Mouse (Mus musculus) Patski (cell line): ENCODE measurements around the gene 9930021J03Rik. TPM values are rescaled to one million over a fixed set of nuclear protein-coding genes. Genes with fewer than 3 reads are reported as not detected.

Experiments
- ATAC-seq: fragments of 100-300 bp; one replicate; pipeline ENCODE4 v1.8.0; 2021
- CTCF ChIA-PET: fragments of 350-600 bp; sonication (Branson Sonifier 250); formaldehyde crosslinking; loops from one replicate; lab custom pipeline; 2022; ENCODE audit warnings: inconsistent platforms; lab: Charles Lee
- POLR2A ChIA-PET: fragments of 350-600 bp; sonication (Branson Sonifier 250); formaldehyde crosslinking; loops from one replicate; lab custom pipeline; 2022; ENCODE audit warnings: antibody characterized with exemption, inconsistent platforms; lab: Charles Lee
- DNase-seq: peaks from one replicate; pipeline ENCODE4 v3.0.0-alpha.2; 2011; ENCODE audit warnings: low read depth, low spot score
- H3K27me3 ChIP-seq: fragments of 371-371 bp; one replicate; pipeline ENCODE4 v1.5.1; 2021
- CTCF ChIP-seq: fragments of 100-300 bp; IDR thresholded peaks from one replicate; pipeline ENCODE4 v1.5.1; 2021
- in situ Hi-C: fragments of 300-500 bp; cut with MboI; formaldehyde crosslinking; loops from 3 replicates; pipeline ENCODE4 v1.11.1; 2018; ENCODE audit warnings: low pct_unique_long_range_greater_than_20kb, mixed read lengths
- polyA plus RNA-seq: library from polyadenylated mRNA; unstranded; gene quantifications from one replicate; pipeline ENCODE4 v1.2.3, GENCODE M21; 2021

Gene 9930021J03Rik
- polyA plus RNA-seq, 1 experiment from 2014 or later, result 27.8 TPM

DNA sequence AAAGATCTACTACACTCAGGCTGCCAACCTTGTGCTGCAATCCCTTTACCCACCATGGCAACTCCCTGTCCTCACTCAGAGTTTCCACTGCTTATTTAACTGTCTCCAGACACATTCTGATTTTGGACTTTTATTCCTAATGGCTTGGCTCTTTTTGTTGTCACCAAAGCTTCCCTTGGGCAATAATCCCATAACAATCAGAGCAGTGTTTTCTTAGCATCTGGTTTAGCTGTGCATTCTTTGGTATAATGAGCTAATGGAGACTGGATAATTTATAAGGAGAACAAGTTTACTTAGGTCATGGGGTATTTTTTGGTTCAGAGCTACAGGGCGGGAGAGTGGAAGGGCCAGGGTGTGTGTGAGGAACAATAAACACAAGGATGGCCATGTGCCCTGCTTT, 32.4 kb upstream of the 9930021J03Rik start:
- CTCF ChIA-PET, result interaction anchor here (1.2 to 3.2 kb wide), 2 partner anchors 11 to 16 kb away, joined by 3 to 13 read pairs; no protein-coding TSS in a partner anchor
- no peak for TF ChIP-seq CTCF
- in situ Hi-C loops, result no loop called here
- POLR2A ChIA-PET, result interaction anchor here (0.5 kb wide), 1 partner anchor 443 kb away, joined by 7 read pairs; no protein-coding TSS in a partner anchor
- DNase-seq, result no peak
- no peak for ATAC-seq
- no peaks in the 10 kb centered on the region for H3K27me3 ChIP-seq

DNA sequence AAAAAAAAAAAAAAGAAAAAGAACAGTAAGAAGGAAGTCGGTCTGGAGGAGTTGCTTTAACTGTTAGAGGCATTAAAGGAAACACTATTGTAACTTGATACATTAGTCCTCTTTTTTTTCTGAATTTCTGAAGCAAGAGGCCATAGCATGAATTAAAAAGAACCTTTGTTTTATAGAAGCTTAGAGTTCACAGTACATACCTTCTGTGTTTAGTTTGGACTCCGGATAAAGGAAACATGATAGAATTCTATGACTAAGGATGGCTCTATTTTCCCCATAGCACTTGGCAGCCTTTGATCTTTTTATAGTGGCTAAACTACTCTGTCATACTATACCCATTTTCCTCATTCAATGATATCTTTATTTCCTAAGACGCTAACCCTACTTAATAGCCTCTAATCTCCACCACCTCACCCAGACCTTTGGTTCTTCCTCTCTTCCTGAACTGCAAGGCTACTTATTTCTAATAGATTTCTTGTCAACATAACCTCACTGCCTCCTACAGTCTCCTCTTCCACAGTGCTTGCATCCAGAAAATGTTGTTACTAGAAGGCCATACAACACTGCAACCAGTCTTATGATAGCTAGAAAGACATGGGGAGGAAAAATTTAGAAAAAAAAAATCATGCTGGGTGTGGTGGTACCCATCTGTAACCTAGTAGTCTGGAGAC, 29.7 kb upstream of the 9930021J03Rik start:
- TF ChIP-seq CTCF, result no peak
- in situ Hi-C loops, result no loop called here
- DNase-seq, result no peak
- CTCF ChIA-PET, result interaction anchor here (0.6 to 3.2 kb wide), 2 partner anchors 9 to 95 kb away, joined by 3 to 13 read pairs; no protein-coding TSS in a partner anchor
- H3K27me3 ChIP-seq, result no peaks in the 10 kb centered on the region
- POLR2A ChIA-PET, result interaction anchor here (1.0 kb wide), 1 partner anchor 13 kb away, joined by 3 read pairs; no protein-coding TSS in a partner anchor
- peak; percentile 76 for ATAC-seq

DNA sequence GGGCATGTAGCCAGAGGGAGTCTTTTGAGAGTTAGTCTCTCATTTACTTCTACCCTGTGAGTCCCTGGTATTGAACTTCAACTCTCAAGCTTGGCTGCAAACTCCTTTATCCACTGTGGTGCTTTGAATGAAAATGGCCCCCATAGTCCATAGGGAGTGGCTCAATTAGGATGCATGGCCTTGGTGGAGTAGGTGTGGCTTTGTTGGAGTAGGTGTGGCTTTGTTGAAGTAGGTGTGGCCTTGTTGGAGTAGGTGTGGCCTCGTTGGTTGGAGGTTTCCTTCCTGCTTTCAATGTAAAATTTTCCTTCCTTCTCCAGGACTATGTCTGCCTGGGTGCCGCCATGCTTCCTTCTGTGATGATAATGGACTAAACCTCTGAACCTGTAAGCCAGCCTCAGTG, 25.1 kb upstream of the 9930021J03Rik start:
- POLR2A ChIA-PET, result interaction anchor here (1.2 kb wide), 1 partner anchor 14 kb away, joined by 3 read pairs; no protein-coding TSS in a partner anchor

DNA sequence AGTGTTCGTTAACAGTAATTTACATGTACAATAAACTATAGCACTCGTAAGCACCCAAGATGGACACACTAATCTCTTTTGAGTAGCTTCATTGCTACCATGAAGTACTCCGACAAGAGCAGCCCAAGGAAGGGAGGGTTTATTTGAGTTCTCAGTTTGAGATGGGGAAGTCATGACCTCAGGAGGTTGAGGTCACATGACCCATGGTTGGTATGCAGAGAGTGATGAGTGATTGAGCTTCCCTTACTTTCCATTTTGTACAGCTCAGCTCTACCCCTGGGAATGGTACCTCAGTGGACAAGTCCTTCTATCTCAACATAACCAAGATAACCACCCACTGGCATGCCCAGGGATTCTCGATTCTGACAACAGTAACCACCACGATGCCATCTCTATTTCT, 22.8 kb upstream of the 9930021J03Rik start:
- DNase-seq, result no peak
- TF ChIP-seq CTCF, result no peak
- ATAC-seq, result no peak
- H3K27me3 ChIP-seq, result no peaks in the 10 kb centered on the region
- in situ Hi-C loops, result loop anchor here (5.0 kb wide), 1 partner anchor 379 kb away; no protein-coding TSS in a partner anchor
- CTCF ChIA-PET, result interaction anchor here (1.5 to 10.2 kb wide), 3 partner anchors 12 to 152 kb away, joined by 3 to 80 read pairs (median 3); no protein-coding TSS in a partner anchor
- POLR2A ChIA-PET, result no interaction called here

More for the DNA sequence above, 25.1 kb upstream of the 9930021J03Rik start:
- ATAC-seq (no peak), DNase-seq (no peak)
- no peaks in the 10 kb centered on the region for H3K27me3 ChIP-seq
- CTCF ChIA-PET, result no interaction called here
- in situ Hi-C loops, result loop anchor here (5.0 kb wide), 2 partner anchors 146 to 296 kb away; no protein-coding TSS in a partner anchor
- no peak for TF ChIP-seq CTCF

DNA sequence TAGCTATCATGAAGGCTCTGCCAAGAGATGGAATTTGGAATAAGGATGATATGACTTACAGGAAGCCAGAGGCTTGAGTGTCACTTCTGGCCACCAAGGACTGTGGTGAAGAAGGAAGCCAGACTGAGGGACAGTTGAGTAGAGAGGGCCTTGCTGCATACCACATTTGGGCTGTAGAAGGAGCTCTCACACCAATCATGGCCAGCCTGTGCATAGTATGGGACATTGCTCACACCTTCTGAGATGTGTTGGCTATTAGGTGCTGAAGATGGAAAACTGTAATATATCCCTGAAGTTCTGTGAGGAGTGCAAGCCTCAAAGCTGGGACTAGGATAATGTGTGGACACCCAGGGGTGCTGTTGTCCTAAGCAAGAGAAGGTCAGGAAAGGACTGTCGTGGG, 20.9 kb upstream of the 9930021J03Rik start:
- ATAC-seq (peak; percentile 66), DNase-seq (no peak)
- no peaks in the 10 kb centered on the region for H3K27me3 ChIP-seq
- ChIA-PET CTCF (interaction anchor here (0.7 to 10.2 kb wide), 11 partner anchors 10 to 420 kb away, joined by 3 to 80 read pairs (median 3); no protein-coding TSS in a partner anchor), POLR2A (interaction anchor here (1.2 kb wide), 1 partner anchor 152 kb away, joined by 3 read pairs; no protein-coding TSS in a partner anchor)
- TF ChIP-seq CTCF, result peak; percentile 96
- in situ Hi-C loops, result loop anchor here (5.0 kb wide), 1 partner anchor 381 kb away; no protein-coding TSS in a partner anchor

DNA sequence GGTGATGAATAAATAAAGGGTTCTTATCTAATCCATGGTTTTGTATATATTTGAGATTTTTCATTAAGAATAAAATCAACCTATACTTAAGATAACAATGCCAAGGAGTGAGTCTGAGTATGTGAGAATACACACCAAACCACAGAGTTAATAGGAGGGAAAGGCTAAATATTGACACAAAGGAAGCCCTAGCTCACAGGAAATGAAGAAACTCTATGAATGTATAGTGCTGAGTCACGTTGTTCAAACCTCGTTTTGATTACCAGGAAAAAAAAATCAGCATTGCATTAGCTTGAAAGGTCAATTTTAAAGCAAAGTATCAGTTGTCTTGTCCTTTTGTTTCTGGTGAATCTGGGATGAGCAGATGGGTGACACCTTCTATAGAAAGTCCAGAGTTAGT, 19.2 kb upstream of the 9930021J03Rik start:
- in situ Hi-C loops, result loop anchor here (5.0 kb wide), 1 partner anchor 382 kb away; no protein-coding TSS in a partner anchor
- POLR2A ChIA-PET, result interaction anchor here (0.6 kb wide), 1 partner anchor 14 kb away, joined by 3 read pairs; no protein-coding TSS in a partner anchor
- DNase-seq (no peak), ATAC-seq (no peak)
- CTCF ChIA-PET, result interaction anchor here (1.3 to 10.2 kb wide), 4 partner anchors 123 to 385 kb away, joined by 3 to 80 read pairs (median 7); no protein-coding TSS in a partner anchor
- no peaks in the 10 kb centered on the region for H3K27me3 ChIP-seq
- TF ChIP-seq CTCF, result no peak

DNA sequence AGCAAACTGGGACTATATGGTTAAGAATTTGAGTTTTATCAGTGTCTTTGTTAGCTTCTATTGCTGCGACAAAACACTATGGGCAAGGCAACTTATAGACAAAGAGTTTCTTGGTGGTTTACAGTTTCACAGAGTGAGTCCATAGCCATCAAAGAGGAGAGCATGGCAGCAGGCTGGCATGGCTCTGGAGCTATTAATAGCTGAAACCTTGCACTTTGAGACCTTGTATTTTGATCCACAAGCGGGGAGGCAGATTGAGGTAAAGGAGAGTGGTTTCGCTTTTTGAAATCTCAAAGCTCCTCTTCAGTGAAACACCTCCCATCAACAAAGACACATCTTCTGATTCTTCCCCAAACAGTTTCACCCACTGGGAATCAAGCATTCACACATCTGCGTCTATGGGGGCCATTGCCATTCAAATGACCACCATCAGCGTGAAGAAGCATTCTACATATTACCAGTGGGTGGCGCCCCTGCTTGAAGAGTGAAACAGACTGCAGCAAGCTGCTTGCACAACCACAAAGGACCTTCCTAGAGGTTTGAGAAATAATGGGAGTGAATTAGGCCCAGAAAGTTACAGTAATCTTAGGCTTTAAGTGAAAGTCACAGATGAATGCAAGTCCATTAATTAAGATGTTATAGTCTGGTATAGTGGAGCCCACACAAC, 18.4 kb upstream of the 9930021J03Rik start:
- CTCF ChIA-PET, result interaction anchor here (0.8 to 10.2 kb wide), 13 partner anchors 13 to 385 kb away, joined by 3 to 80 read pairs (median 3); no protein-coding TSS in a partner anchor
- in situ Hi-C loops, result loop anchor here (5.0 kb wide), 1 partner anchor 147 kb away; no protein-coding TSS in a partner anchor
- peak; percentile 94 for TF ChIP-seq CTCF
- ATAC-seq (no peak), DNase-seq (no peak)
- no peaks in the 10 kb centered on the region for H3K27me3 ChIP-seq
- POLR2A ChIA-PET, result interaction anchor here (0.6 kb wide), 1 partner anchor 722 kb away, joined by 11 read pairs; no protein-coding TSS in a partner anchor

DNA sequence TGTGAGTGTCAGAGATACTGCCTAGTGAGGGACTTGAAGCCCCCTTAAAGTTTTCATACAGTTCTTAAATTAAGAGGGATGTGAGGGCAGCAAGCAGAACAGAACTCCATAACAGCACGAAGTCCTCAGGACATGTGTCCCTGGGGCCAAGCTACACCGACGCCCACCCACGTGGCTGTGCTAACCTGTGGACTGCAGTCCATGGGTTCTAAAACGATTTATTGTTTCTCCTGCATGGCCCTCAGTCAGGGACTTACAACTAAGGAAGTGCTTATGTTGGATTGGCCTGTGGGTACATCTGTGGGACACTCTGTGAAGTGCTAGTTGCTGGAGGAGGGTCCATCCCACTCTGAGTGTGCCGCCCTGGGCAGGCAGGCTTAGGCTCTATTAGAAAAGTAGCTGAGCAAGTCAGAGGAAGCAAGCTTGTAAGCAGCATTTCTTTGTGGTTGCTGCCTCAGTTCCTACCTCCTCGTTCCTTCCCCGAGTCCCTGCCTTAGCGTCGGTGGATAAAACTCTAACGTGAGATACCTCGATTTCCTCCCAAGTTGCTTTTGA, 17.7 kb upstream of the 9930021J03Rik start:
- ATAC-seq, result no peak
- CTCF ChIA-PET, result interaction anchor here (0.8 to 10.2 kb wide), 13 partner anchors 14 to 386 kb away, joined by 3 to 80 read pairs (median 3); no protein-coding TSS in a partner anchor
- no peak for DNase-seq
- in situ Hi-C loops, result loop anchor here (5.0 kb wide), 1 partner anchor 146 kb away; no protein-coding TSS in a partner anchor
- H3K27me3 ChIP-seq, result no peaks in the 10 kb centered on the region
- POLR2A ChIA-PET, result interaction anchor here (1.0 kb wide), 1 partner anchor 10 kb away, joined by 4 read pairs; the partner anchor contains the start of gene Ranbp6
- no peak for TF ChIP-seq CTCF

DNA sequence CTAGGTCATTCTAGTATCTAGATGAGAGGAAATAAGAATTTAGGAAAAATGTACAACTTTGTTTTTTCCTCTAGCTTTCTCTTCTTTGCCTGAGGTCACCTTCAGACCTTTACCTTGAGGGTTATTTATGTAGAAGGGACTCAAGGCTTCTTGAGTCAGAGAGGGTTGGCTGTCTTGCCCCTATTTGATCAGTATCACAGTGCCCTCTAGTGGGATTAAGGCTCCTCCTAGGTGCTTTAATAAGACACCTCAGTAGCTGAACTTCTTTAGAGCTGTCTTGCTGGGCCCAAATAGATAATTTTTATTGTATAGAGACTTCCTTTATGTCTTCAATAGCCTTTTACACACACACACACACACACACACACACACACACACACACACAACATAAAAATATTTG, 15.2 kb upstream of the 9930021J03Rik start:
- POLR2A ChIA-PET, result interaction anchor here (1.2 kb wide), 1 partner anchor 137 kb away, joined by 4 read pairs; no protein-coding TSS in a partner anchor
- DNase-seq (no peak), ATAC-seq (peak; percentile 47)
- peak; percentile 64 for TF ChIP-seq CTCF
- in situ Hi-C loops, result loop anchor here (5.0 kb wide), 1 partner anchor 144 kb away; no protein-coding TSS in a partner anchor
- CTCF ChIA-PET, result interaction anchor here (0.6 to 10.2 kb wide), 17 partner anchors 12 to 239 kb away, joined by 3 to 80 read pairs (median 4); no protein-coding TSS in a partner anchor
- no peaks in the 10 kb centered on the region for H3K27me3 ChIP-seq
